Mouse (Mus musculus): ENCODE results near the gene Gm28557. TPM values are rescaled to one million over a fixed set of nuclear protein-coding genes. Genes with fewer than 3 reads are reported as not detected.
A peak's percentile ranks its signal among the peaks of the same experiment; 100 is the strongest.

Gm28557 gene
- polyA plus RNA-seq, 1 experiment from 2014 or later = 3.6 TPM

DNA sequence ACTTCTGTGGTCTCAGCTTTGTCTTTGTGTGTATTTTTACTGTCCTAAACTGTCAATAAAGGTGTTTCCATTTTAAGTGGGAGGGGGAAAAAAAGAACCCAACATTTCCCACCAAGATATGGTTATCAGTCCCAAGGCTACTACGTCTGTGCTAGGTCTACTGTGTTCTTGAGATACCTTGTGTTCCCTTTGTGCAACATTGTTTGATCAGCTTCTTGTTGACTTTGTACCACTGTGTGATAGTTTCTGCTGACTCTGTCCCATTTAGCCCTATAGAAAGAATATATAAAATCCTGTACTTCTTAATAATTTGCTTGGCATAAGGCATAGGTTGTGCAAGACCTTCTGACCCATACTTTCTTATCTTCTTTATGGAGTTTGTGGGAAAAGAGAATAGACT is 18.2 kb downstream of the Gm28557 start:
- Histone ChIP-seq H3K27ac (replicated peaks) (no peak overlapping the region), H3K27me3 (no peaks in the 10 kb centered on the region), H3K9ac (no peak overlapping the region), H3K4me1 (no peaks in the 10 kb centered on the region), H3K4me3 (replicated peaks) (no peak overlapping the region), H3K36me3 (no peaks in the 10 kb centered on the region), H3K9me3 (replicated peaks) (no peaks in the 10 kb centered on the region), H3K4me2 (replicated peaks) (no peak overlapping the region)
- no peak for ATAC-seq (ENCODE audit: insufficient number of reproducible peaks, low FRiP score, low TSS enrichment, low read depth)
- 74% methylated on average over 1 of the region's 1 CpGs for WGBS

DNA sequence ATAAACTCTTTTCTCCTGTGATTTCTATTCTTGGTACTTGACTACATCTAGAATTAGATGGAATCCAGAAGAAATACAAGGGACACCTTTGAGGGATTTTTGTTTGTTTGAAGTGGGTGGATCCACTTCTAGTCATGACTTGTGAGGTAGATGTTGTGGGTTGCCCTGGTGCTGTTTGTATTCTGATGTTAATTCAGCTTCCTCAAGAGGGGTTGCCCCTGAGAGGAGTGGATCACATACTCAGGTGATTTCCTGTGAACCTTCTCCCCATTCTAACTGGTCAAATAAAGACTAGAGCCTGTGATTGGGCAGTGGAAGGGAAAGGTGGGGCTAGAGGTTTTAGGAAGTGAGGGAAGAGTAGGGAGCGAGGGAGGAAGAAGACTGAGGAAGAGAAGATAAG is 26.5 kb downstream of the Gm28557 start:
- H3K4me3 ChIP-seq (replicated peaks) = peak overlapping the region; percentile 58
- no peak for ATAC-seq (ENCODE audit: insufficient number of reproducible peaks, low FRiP score, low TSS enrichment, low read depth)
- WGBS = 94% methylated on average over 1 of the region's 1 CpGs
- H3K4me1 ChIP-seq = 0 out of 2 replicates have a peak, but pooled peaks cover 5% of the 10 kb centered on the region
- no peak overlapping the region for H3K9ac ChIP-seq
- peaks cover 17% of the 10 kb centered on the region for H3K36me3 ChIP-seq
- peaks cover 5% of the 10 kb centered on the region; the same call in 1 of the 2 replicates for H3K9me3 ChIP-seq (replicated peaks)
- no peaks in the 10 kb centered on the region for H3K27me3 ChIP-seq
- peak overlapping the region; percentile 64 for H3K4me2 ChIP-seq (replicated peaks)
- peak overlapping the region; percentile 93; the same call in 1 of the 2 replicates for H3K27ac ChIP-seq (replicated peaks)

- peaks cover 6% of the 10 kb centered on the region; the same call in 1 of the 2 replicates for H3K9me3 ChIP-seq (replicated peaks)
Observed at GRCm38 (mm10) chr13:67081142-67081713, 27.2 kb downstream of the Gm28557 start.

GRCm38 (mm10) chr13:67077244-67077643 is 31.2 kb downstream of the Gm28557 start:
- H3K4me1 ChIP-seq = 0 out of 2 replicates have a peak, but pooled peaks cover 5% of the 10 kb centered on the region
- H3K4me2 ChIP-seq (replicated peaks) = no peak overlapping the region
- no peak overlapping the region for H3K27ac ChIP-seq (replicated peaks)
- no peaks in the 10 kb centered on the region for H3K27me3 ChIP-seq
- ATAC-seq (ENCODE audit: insufficient number of reproducible peaks, low FRiP score, low TSS enrichment, low read depth) = no peak
- H3K9ac ChIP-seq = no peak overlapping the region
- peaks cover 16% of the 10 kb centered on the region; the same call in 1 of the 2 replicates for H3K9me3 ChIP-seq (replicated peaks)
- no peak overlapping the region for H3K4me3 ChIP-seq (replicated peaks)
- H3K36me3 ChIP-seq = peaks cover 54% of the 10 kb centered on the region
- WGBS = 73% methylated on average over 2 of the region's 2 CpGs

More at GRCm38 (mm10) chr13:67081142-67081713, 27.2 kb downstream of the Gm28557 start:
- Histone ChIP-seq H3K27ac (replicated peaks) (peak overlapping the region; percentile 93), H3K4me3 (replicated peaks) (peak overlapping the region; percentile 58), H3K36me3 (peaks cover 22% of the 10 kb centered on the region), H3K4me2 (replicated peaks) (peak overlapping the region; percentile 64), H3K4me1 (0 out of 2 replicates have a peak, but pooled peaks cover 5% of the 10 kb centered on the region), H3K27me3 (no peaks in the 10 kb centered on the region), H3K9ac (peak overlapping the region; percentile 29)
- WGBS = under 1% methylated on average over 24 of the region's 24 CpGs
- peak; percentile 98 for ATAC-seq (ENCODE audit: insufficient number of reproducible peaks, low FRiP score, low TSS enrichment, low read depth)

DNA sequence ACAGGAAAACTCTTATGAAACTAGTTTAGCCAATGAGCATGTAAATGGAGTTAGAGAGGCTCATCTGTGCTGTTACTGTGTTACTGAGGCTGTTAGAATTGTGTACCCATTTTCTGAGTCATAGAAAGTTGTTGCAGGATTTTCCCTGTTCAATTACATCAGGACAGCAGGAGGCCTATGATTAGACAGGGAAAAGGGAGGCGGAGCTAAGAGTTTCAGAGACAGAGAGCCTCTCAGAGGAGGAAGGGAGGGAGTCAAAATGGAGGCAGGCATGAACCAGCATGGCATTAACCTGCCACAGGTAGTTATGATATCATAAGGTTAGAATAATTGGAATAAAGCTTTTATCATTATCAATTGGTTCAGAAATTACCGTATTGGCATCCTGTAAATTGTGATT is 35.6 kb downstream of the Gm28557 start:
- Histone ChIP-seq H3K4me1 (no peaks in the 10 kb centered on the region), H3K27ac (replicated peaks) (no peak overlapping the region), H3K36me3 (peaks cover 73% of the 10 kb centered on the region), H3K9me3 (replicated peaks) (peaks cover 29% of the 10 kb centered on the region), H3K9ac (no peak overlapping the region), H3K27me3 (no peaks in the 10 kb centered on the region), H3K4me3 (replicated peaks) (no peak overlapping the region), H3K4me2 (replicated peaks) (no peak overlapping the region)
- 91% methylated on average over 2 of the region's 2 CpGs for WGBS
- ATAC-seq (ENCODE audit: insufficient number of reproducible peaks, low FRiP score, low TSS enrichment, low read depth) = no peak

- no peaks in the 10 kb centered on the region for H3K27me3 ChIP-seq
- H3K9me3 ChIP-seq (replicated peaks) = peaks cover 7% of the 10 kb centered on the region
- 0 out of 2 replicates have a peak overlapping the region, but pooled peaks have one; percentile 7 for H3K27ac ChIP-seq (replicated peaks)
- no peaks in the 10 kb centered on the region for H3K4me1 ChIP-seq
- no peak overlapping the region for H3K4me2 ChIP-seq (replicated peaks)
- no peak overlapping the region for H3K9ac ChIP-seq
- H3K4me3 ChIP-seq (replicated peaks) = no peak overlapping the region
- WGBS = 79% methylated on average over 8 of the region's 8 CpGs
- peaks cover 20% of the 10 kb centered on the region for H3K36me3 ChIP-seq
- ATAC-seq (ENCODE audit: insufficient number of reproducible peaks, low FRiP score, low TSS enrichment, low read depth) = no peak
Observed at GRCm38 (mm10) chr13:67065386-67065785, 43.0 kb downstream of the Gm28557 start.

DNA sequence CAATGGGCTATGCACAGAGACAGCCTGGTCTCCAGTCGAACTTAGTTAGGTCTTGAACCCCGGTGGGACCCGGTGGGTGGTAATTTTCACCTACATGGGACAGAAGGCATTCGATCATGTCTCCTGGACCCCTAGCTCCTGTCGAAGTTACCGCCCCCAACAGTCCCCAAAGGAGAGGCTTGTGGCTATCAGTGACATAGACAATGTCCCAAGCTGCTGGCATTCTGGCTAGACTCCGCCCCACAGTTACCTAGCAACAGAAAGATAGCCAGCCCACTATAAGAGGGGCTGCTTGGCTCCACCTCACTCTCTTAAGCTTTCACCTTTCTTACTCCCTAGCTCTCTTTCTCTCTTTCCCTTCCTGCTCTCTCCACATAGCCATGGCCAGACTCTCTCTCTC is 46.0 kb downstream of the Gm28557 start:
- H3K9ac ChIP-seq = no peak overlapping the region

DNA sequence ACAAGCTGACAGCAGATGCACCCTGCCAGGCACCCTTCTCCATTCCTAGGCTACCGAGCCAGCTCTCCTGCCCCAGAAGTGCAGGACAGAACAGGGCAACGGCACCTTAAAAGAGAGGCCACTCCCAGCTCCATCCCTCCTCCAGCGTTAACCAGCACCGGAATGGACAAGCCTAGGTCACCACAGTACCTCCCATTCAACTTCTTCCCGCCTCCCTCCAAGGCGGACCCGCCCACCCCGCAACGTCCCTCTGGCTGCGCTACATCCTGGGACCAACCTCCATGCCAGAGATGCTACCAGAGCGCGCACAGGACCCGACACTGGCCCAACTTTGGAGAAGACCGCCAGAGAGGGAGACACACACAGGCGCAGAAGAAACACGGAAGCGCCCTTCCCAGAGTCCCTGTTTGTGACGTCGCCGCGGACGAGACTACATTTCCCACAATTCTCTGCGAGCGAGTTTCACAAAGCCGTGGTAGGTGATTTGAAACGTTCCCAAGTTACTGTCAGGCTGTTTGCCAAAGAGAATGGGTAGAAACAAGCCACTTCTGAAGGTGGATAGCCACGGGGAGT is 47.5 kb downstream of the Gm28557 start, which contains the start of gene Zfp712:
Gene Zfp712 (minus strand): TSS at position 385 of the 573 bp plus-strand sequence.
- peak; percentile 93 for ATAC-seq (ENCODE audit: insufficient number of reproducible peaks, low FRiP score, low TSS enrichment, low read depth)
- H3K27ac ChIP-seq (replicated peaks) = peak within 1 kb of the TSS; percentile 88
- H3K9me3 ChIP-seq (replicated peaks) = no peaks in the 10 kb centered on the region; the same call in 1 of the 2 replicates
- H3K36me3 ChIP-seq = no peaks in the 10 kb centered on the region
- H3K9ac ChIP-seq = peak within 1 kb of the TSS; percentile 75
- WGBS = under 1% methylated on average over 27 of the region's 27 CpGs
- H3K27me3 ChIP-seq = no peaks in the 10 kb centered on the region
- peak within 1 kb of the TSS; percentile 75 for H3K4me3 ChIP-seq (replicated peaks)
- peak within 1 kb of the TSS; percentile 70 for H3K4me2 ChIP-seq (replicated peaks)
- peaks cover 5% of the 10 kb centered on the region; the same call in 1 of the 2 replicates for H3K4me1 ChIP-seq

More for the DNA sequence above, 46.0 kb downstream of the Gm28557 start:
- Histone ChIP-seq H3K4me3 (replicated peaks) (no peak overlapping the region), H3K9me3 (replicated peaks) (no peaks in the 10 kb centered on the region; the same call in 1 of the 2 replicates), H3K4me2 (replicated peaks) (no peak overlapping the region), H3K27me3 (no peaks in the 10 kb centered on the region), H3K36me3 (no peaks in the 10 kb centered on the region), H3K4me1 (peaks cover 5% of the 10 kb centered on the region; the same call in 1 of the 2 replicates), H3K27ac (replicated peaks) (no peak overlapping the region)
- WGBS = 66% methylated on average over 7 of the region's 7 CpGs
- ATAC-seq (ENCODE audit: insufficient number of reproducible peaks, low FRiP score, low TSS enrichment, low read depth) = no peak

DNA sequence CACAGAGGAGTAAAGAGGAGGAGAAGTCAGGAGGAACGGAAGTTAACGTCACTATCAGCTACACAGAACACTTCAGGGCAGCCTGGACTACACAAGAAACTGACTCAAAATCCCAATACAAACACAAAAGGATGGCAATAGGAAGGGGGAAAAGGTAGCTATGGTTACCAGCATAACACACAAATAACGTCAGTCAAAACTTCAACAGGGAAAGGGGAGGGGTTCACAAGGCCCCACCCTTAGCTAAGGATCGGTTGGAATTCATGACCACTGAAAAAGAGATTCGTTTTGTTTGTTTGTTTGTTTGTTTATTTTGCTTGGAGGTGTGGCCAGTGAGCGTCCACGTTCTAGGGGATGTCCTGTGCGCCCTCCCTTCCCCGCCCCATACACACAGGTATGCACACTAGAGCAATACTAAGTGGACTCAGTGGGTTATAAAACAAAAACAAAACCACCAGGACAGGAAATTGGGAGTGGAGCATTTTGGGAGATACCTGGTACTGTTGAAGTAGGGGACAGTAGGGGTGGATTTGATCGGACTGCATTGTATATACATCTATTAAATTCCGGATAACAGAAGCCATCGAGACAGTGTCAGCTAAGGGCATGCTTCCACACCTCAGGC is 48.1 kb downstream of the Gm28557 start:
- Histone ChIP-seq H3K4me1 (peaks cover 5% of the 10 kb centered on the region; the same call in 1 of the 2 replicates), H3K36me3 (no peaks in the 10 kb centered on the region), H3K4me3 (replicated peaks) (peak overlapping the region; percentile 75), H3K9me3 (replicated peaks) (no peaks in the 10 kb centered on the region; the same call in 1 of the 2 replicates), H3K4me2 (replicated peaks) (peak overlapping the region; percentile 70), H3K9ac (peak overlapping the region; percentile 75), H3K27me3 (no peaks in the 10 kb centered on the region), H3K27ac (replicated peaks) (peak overlapping the region; percentile 88)
- ATAC-seq (ENCODE audit: insufficient number of reproducible peaks, low FRiP score, low TSS enrichment, low read depth) = 0 out of 2 replicates have a peak, but pooled peaks have one; percentile 3
- WGBS = 4% methylated on average over 12 of the region's 12 CpGs

Data from embryonic facial prominence, embryonic 15.5 days (tissue).